Mouse (Mus musculus): ENCODE data around the gene Tspan15.

GRCm38 (mm10) chr10:62231811-62232210 is 760 bp upstream of the Tspan15 start:
- TF ChIP-seq POLR2A (IDR thresholded peaks at IDR 0.05; ENCODE audit: control insufficient read depth, low read depth, low read length) (no peak), CTCF (IDR thresholded peaks at IDR 0.05; ENCODE audit: control insufficient read depth, insufficient read depth, insufficient replicate concordance, low read depth, low read length) (no peak)
